Mouse (Mus musculus) frontal cortex, adult 2 months (tissue): ENCODE data around the gene Tmem151b. TPM values are rescaled to one million over a fixed set of nuclear protein-coding genes. Genes with fewer than 3 reads are reported as not detected.

Source experiments
- DNase-seq, 2 experiments: peaks; one replicate each; pipeline ENCODE4 v3.0.0; 2022; ENCODE audit warnings: low spot score in 1 of 2; ENCODE audit errors: extremely low spot score in 1 of 2
- polyA plus RNA-seq: library from polyadenylated mRNA; depleted of rRNA; stranded (reverse); fragments of >200 nt; gene quantifications from 2 replicates; pipeline ENCODE4 v1.2.3, GENCODE M21; 2012

Tmem151b gene
- polyA plus RNA-seq, 1 experiment, result 72.1 TPM

- DNase-seq, result peak in 1 of 2 experiments; percentile 63
These were observed 34.8 kb upstream of the Tmem151b start for GRCm38 (mm10) chr17:45584096-45584896.

- peak in 1 of 2 experiments; percentile 53 for DNase-seq
These were observed 33.4 kb upstream of the Tmem151b start for GRCm38 (mm10) chr17:45582715-45583355.

GRCm38 (mm10) chr17:45582188-45582587 lies 32.7 kb upstream of the Tmem151b start:
- no peak for DNase-seq

GRCm38 (mm10) chr17:45581567-45581983 lies 32.1 kb upstream of the Tmem151b start:
- DNase-seq, result peak in 1 of 2 experiments; percentile 83

GRCm38 (mm10) chr17:45580958-45581477 lies 31.5 kb upstream of the Tmem151b start:
- DNase-seq, result no peak

GRCm38 (mm10) chr17:45579554-45579953 lies 30.1 kb upstream of the Tmem151b start:
- no peak for DNase-seq

GRCm38 (mm10) chr17:45578843-45579242 lies 29.4 kb upstream of the Tmem151b start:
- no peak for DNase-seq

- DNase-seq, result no peak
These were observed 28.8 kb upstream of the Tmem151b start for GRCm38 (mm10) chr17:45578242-45578641.

GRCm38 (mm10) chr17:45575123-45575897 lies 25.8 kb upstream of the Tmem151b start:
- DNase-seq, result no peak

GRCm38 (mm10) chr17:45574129-45574761 lies 24.8 kb upstream of the Tmem151b start:
- peak; percentile 81 to 86 for DNase-seq

- peak; percentile 94 to 98 for DNase-seq
These were observed 24.3 kb upstream of the Tmem151b start for GRCm38 (mm10) chr17:45573780-45574123.

GRCm38 (mm10) chr17:45573087-45573779 lies 23.8 kb upstream of the Tmem151b start, which contains the start of gene Hsp90ab1:
Hsp90ab1 (minus strand) TSS chr17:45573271.
- peak; percentile 96 to 100 for DNase-seq

GRCm38 (mm10) chr17:45572103-45573086 lies 22.9 kb upstream of the Tmem151b start:
- DNase-seq, result peak in 1 of 2 experiments; percentile 74

- no peak for DNase-seq
These were observed 20.5 kb upstream of the Tmem151b start for GRCm38 (mm10) chr17:45569999-45570398.

- no peak for DNase-seq
These were observed 19.5 kb upstream of the Tmem151b start for GRCm38 (mm10) chr17:45568990-45569389.

GRCm38 (mm10) chr17:45567162-45567601 lies 17.7 kb upstream of the Tmem151b start:
- no peak for DNase-seq

GRCm38 (mm10) chr17:45566360-45567161 lies 17.1 kb upstream of the Tmem151b start:
- DNase-seq, result no peak

GRCm38 (mm10) chr17:45566031-45566359 lies 16.5 kb upstream of the Tmem151b start:
- DNase-seq, result no peak
